Mouse (Mus musculus): ENCODE results near the gene Larp1.

The Larp1 gene

GRCm38 (mm10) chr11:58039027-58039426 is 30.2 kb downstream of the Larp1 start:
- TF ChIP-seq GATA4 (IDR thresholded peaks at IDR 0.05; ENCODE audit: insufficient replicate concordance, low read length) = no peak

- TF ChIP-seq GATA4 (IDR thresholded peaks at IDR 0.05; ENCODE audit: insufficient replicate concordance, low read length) = peak; percentile 52; the same call in 1 of the 2 replicates
Measured at GRCm38 (mm10) chr11:58042861-58043431, 34.1 kb downstream of the Larp1 start.

GRCm38 (mm10) chr11:58046438-58046837 is 37.6 kb downstream of the Larp1 start:
- no peak for TF ChIP-seq GATA4 (IDR thresholded peaks at IDR 0.05; ENCODE audit: insufficient replicate concordance, low read length)

- no peak for TF ChIP-seq GATA4 (IDR thresholded peaks at IDR 0.05; ENCODE audit: insufficient replicate concordance, low read length)
Measured at GRCm38 (mm10) chr11:58057455-58057854, 48.6 kb downstream of the Larp1 start.

GRCm38 (mm10) chr11:58062586-58062985 is 53.7 kb downstream of the Larp1 start:
- no peak for TF ChIP-seq GATA4 (IDR thresholded peaks at IDR 0.05; ENCODE audit: insufficient replicate concordance, low read length)

- no peak for TF ChIP-seq GATA4 (IDR thresholded peaks at IDR 0.05; ENCODE audit: insufficient replicate concordance, low read length)
Measured at GRCm38 (mm10) chr11:58065025-58065424, 56.2 kb downstream of the Larp1 start.

GRCm38 (mm10) chr11:58072978-58073377 is 64.1 kb downstream of the Larp1 start:
- TF ChIP-seq GATA4 (IDR thresholded peaks at IDR 0.05; ENCODE audit: insufficient replicate concordance, low read length) = no peak

GRCm38 (mm10) chr11:58077270-58077669 is 68.4 kb downstream of the Larp1 start:
- no peak for TF ChIP-seq GATA4 (IDR thresholded peaks at IDR 0.05; ENCODE audit: insufficient replicate concordance, low read length)

GRCm38 (mm10) chr11:58081716-58082115 is 72.9 kb downstream of the Larp1 start:
- no peak for TF ChIP-seq GATA4 (IDR thresholded peaks at IDR 0.05; ENCODE audit: insufficient replicate concordance, low read length)

GRCm38 (mm10) chr11:58092541-58092940 is 83.7 kb downstream of the Larp1 start:
- TF ChIP-seq GATA4 (IDR thresholded peaks at IDR 0.05; ENCODE audit: insufficient replicate concordance, low read length) = no peak

GRCm38 (mm10) chr11:58093021-58093528 is 84.2 kb downstream of the Larp1 start, which contains the start of gene Gm12248:
Gene Gm12248 (minus strand): TSS chr11:58093134.
- TF ChIP-seq GATA4 (IDR thresholded peaks at IDR 0.05; ENCODE audit: insufficient replicate concordance, low read length) = no peak

- TF ChIP-seq GATA4 (IDR thresholded peaks at IDR 0.05; ENCODE audit: insufficient replicate concordance, low read length) = no peak
Measured at GRCm38 (mm10) chr11:58094766-58095165, 85.9 kb downstream of the Larp1 start.

GRCm38 (mm10) chr11:58095561-58095960 is 86.7 kb downstream of the Larp1 start:
- TF ChIP-seq GATA4 (IDR thresholded peaks at IDR 0.05; ENCODE audit: insufficient replicate concordance, low read length) = no peak

- TF ChIP-seq GATA4 (IDR thresholded peaks at IDR 0.05; ENCODE audit: insufficient replicate concordance, low read length) = no peak
Measured at GRCm38 (mm10) chr11:58096160-58096559, 87.3 kb downstream of the Larp1 start.

GRCm38 (mm10) chr11:58096821-58097620 is 88.2 kb downstream of the Larp1 start:
- TF ChIP-seq GATA4 (IDR thresholded peaks at IDR 0.05; ENCODE audit: insufficient replicate concordance, low read length) = no peak

All from liver, adult (tissue).